Mouse (Mus musculus) layer of hippocampus, postnatal 10 days (tissue): Measurements from ENCODE around the gene Rtn4ip1. TPM values are rescaled to one million over a fixed set of nuclear protein-coding genes. Genes with fewer than 3 reads are reported as not detected.
"Not testable (repeated sequence)": the region's sequence is repeated elsewhere in the genome, so short reads cannot be mapped to it uniquely, and the experiment has no call there.

Source experiments
- DNase-seq, 2 experiments: peaks; one replicate each; pipeline ENCODE4 v3.0.0; 2021; ENCODE audit warnings: low spot score in 2 of 2
- long read RNA-seq: library from polyadenylated mRNA; stranded (forward); transcript quantifications from one replicate; pipeline ENCODE4 v2.0.0, GENCODE M21; 2023
- total RNA-seq, 2 experiments: library from RNA; stranded (reverse); gene quantifications; 2 replicates each; pipeline ENCODE4 v1.2.3; 2021

Rtn4ip1 gene
- total RNA-seq = 10 to 100 TPM; 12.7 to 12.9 TPM
- long read RNA-seq, transcript Rtn4ip1-201 (9 exons, 2,981 nt) = major isoform, 8 of 16 reads
- long read RNA-seq, partial matches to known transcripts = 1 of 16 reads
- long read RNA-seq, other reads (novel, unspliced or antisense) = 7 of 16 reads

DNA sequence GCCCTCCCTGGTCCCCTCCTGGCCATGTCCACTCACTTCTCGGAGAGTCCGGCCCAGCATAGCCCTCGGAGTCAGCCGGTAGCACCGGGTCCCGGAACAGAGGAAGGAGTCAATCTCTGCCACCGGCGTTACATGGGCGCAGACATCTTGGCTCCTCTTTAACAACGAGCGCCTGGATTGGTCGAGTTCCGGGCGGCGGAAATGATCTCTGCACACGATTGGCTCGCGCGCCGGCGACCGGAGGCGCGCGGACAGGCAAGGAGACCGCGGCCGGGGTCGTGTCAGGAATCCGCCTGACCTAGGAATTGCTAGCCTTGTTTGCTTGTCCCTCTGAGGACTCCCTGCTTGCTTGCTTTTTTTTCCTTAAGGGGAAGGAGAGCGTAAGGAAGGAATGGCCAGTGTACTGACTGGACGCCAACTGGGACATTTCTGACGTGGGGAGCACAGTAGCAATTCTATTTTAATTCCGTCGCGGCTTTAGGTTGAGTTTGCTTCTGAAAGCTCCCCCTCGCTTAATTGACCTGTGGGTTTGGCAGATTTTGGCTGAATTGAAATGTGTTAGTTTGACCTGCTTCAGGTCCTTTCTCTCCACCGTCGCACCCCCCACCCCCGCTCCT is at the start of gene Rtn4ip1, which contains the start of gene Qrsl1:
TSS of gene Rtn4ip1 (plus strand) at position 230 of the 617 bp plus-strand sequence.
TSS of gene Qrsl1 (minus strand) at position 168 of the 617 bp plus-strand sequence.
- DNase-seq = peak; percentile 96

DNA sequence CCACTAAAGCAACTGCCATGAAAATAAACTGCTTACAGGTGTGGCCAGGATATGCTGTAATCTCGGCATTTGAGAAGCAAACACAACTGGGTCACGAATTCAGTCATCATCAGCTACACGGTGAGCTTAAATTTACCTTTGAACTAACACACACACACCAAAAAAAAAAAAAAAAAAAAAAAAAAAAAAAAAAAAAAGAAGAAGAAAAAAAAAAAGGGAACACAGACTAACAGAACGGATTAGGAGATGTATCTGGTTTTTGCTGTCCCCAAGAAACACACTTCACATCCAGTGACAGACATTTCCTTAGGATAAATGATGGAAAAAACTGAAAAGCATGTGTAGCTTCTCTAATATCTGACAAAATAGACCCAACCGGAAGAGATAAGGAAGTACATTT is 49.7 kb upstream of the Rtn4ip1 start:
- DNase-seq = no peak

DNA sequence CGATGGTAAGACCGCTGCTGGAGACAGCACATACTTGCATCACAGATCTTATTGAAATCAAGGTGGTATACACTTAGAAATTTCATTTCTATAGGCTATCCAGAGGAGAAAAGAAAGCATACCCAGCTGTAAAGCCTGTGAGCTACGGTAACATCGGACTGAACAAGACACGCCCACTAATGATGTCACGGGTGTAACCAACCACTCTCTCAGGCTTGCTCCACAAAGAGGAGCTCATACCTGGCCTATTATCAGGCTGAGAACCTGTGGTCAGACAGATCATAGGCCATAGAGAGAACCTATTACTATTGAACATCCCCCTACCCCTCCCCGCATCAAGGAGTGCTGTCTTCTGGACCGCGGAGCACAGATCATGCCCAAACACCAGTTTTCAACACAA is 45.7 kb upstream of the Rtn4ip1 start:
- DNase-seq = no peak

DNA sequence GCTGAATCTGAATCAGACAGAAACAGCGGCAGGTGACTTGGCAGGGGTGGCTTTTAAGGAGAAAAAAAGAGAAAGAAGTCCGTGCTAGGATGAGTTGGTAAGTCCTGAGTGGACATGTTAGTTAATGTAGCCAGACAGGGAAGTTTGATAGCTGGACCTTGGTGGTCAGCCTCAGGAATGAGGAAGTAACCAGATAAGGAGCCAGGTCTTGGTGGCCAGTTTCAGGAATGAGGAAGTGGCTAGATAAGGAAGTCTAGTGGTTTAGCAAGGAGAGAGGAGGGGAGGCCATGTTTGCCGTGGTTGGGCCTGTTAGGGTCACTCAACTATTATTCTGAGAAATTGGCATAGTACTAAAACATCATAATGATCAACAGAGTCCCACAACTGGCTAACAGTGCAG is 45.3 kb upstream of the Rtn4ip1 start:
- no peak for DNase-seq

DNA sequence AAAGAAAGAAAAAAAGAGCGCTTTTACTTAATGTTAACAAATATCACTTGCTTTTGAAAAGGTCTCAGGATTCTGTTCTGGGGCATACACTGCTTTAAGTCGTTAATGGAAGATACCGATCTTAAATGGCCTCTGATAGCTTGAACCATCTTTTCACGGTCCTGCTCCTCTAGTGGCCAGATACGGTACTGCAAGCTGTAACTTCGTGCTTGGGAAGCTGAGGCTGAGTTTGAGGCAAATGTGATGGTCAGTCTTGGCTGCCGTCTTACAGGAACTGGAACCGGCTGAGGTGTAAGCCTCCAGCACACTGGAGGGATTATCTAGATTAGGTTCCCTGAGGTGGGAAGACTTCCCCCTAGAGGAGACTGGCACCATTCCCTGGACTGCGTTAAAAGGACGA is 30.9 kb upstream of the Rtn4ip1 start:
- DNase-seq = peak; percentile 28 to 43

DNA sequence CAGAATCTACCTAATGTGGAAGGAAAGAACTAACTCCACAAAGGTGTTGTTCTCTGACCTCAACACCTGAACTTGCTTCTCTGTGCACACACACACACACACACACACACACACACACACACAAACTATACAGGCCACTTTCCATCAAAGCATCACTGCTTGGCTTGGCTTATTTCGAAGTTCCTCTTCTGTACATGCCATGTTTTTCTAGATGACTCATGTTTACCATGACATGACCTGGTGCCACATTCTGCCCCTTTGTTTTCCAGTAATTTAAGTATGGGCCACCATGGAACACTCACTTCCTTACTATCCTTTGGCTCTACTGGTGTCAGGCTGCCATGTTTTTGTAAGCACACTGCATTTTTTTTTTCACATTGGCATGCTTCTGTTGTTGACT is 30.1 kb upstream of the Rtn4ip1 start:
- DNase-seq = no peak

DNA sequence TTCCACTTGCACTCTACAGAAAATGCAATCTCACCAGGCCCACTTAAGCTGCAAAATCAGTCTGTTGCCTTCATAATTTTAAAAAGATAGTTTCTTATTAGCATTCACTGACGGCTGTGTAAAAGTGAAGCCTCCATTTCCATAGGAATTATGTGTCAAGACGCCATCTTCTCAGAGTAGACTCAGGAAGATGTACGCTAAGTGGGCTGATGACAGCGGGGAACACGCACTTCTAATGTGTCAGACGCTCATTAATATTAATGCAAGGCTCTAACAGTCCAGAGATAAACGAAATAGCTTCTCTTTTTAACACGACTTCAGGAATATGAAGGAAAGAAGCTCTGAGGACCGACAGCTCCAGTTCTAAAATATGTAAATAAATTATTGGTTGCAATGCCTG is 13.9 kb upstream of the Rtn4ip1 start:
- DNase-seq = no peak

DNA sequence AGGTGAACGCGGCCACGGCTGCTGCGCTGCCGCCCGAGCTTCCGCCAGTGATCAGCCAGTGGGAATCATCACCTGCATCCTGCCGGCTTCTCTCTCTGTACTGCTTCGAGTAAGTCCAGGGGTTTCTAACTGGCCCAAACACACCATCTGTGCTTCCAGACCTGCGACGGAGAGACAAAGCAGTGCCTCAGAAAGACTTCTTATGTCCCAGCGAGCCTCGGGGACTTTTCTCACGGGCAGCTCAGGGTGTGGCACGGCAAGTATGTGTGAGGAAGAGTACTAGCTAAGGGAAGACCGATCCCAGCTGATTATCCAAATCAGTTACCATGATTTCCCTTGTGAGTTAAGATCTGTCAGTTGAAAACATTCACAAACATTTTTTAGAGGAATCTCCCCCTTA is 12.6 kb upstream of the Rtn4ip1 start:
- DNase-seq = no peak

DNA sequence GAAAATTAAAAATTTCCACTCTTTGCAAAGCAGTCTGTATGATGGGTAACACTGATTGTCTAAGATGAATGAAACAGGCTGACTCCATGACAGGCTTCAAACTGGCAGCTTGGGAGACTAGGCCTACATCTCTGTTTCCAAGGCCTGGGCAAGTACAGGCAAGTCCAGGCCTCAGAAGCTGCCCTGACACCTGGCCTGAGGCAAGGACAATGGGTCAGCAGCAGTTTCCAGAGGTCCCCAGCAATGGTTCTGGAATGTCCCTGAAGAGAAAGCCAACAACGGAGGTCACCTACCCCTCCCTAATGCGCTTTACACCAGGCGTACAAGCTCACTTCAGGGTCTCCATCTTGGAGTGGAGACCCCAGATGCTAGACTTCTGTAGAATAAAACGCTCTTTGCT is 8.6 kb upstream of the Rtn4ip1 start:
- no peak for DNase-seq

DNA sequence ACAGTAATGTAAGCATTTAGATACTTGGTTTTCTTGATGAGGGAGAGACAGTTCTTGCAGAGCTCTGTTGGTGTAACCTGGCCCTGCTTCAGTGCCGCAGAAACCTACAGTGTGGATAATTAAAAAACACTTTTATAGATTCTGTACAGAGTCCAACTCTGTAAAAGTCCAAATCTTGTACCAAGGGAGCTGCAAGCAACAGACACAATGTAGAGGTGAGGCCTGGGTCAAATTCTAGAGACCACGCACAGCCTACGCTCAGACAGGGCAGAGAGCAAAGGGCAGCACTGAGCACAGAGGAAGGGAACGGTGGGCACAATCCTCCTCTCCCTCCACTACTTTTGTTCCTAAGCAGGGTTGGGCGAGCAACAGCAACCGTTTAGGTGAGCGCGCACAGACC is 5.5 kb upstream of the Rtn4ip1 start:
- no peak for DNase-seq

DNA sequence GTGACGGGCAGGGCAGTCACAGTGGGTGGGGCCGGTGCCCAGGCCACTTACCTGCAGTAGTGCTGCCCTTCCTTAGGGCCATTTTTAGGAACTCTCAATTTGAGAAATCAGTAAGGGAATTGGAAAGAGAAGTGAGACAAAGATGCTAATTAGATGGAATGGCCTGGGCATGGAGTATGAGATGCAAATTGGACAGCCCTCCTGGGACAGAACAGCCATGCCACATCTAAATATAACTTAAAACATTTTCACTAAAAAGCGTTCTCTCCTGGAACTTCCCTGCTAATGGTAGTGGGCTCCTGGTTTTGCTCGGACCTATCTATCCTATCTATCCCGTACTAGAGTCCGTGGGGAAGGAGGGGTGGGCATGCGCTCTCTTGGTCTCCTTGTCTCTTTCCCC is 3.3 kb upstream of the Rtn4ip1 start:
- no peak for DNase-seq

DNA sequence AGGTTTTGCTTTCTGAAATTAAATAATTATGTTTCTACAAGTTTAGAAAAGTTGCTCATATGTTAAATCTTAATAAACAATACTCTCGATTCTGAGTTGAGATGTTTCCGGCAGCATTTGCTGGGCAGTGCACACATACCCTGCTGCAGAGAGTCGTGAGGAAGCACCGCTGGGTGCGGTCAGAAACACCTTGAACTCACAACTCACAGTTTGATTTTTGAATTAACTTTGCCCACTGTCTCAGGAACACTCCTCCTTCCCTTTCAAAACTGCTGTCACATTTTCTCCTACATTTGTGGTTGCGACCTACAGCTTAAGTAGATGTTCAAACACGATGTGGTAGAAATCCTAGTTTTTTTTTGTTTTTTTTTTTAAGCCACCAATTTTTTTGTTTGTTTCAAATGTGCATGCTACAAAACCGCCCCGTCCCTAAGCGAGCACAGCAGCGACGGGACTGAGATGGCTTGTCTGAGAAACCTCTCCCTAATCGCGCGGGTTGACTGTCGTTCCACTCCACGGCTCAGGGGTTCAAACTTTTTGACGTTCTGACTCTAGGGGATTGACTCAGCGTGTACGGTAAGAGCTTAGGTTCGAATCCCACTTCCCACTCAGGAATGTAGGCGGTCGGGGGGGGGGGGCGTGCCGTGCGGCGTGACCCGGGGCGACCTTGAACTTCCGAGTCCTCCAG is 580 bp upstream of the Rtn4ip1 start:
- no peak for DNase-seq

DNA sequence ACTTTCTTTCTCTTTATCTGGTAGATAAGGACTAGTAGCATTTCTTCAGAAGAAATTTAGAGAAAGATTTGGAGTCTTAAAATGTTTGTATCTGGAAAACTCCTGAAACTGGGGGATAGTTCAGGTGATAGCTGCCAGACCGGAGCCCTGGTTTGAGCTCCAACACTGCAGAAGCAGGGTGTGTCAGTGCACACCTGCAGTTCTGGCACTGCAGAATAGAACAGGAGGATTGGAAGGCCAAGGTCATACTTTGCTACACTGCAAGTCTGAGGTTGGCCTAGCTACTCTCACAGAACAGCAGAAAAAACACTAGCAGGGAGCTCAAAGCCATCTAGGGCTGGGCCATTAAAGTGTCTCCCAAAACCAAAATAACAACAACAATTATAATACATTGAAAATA is 3.0 kb downstream of the Rtn4ip1 start:
- no peak for DNase-seq

DNA sequence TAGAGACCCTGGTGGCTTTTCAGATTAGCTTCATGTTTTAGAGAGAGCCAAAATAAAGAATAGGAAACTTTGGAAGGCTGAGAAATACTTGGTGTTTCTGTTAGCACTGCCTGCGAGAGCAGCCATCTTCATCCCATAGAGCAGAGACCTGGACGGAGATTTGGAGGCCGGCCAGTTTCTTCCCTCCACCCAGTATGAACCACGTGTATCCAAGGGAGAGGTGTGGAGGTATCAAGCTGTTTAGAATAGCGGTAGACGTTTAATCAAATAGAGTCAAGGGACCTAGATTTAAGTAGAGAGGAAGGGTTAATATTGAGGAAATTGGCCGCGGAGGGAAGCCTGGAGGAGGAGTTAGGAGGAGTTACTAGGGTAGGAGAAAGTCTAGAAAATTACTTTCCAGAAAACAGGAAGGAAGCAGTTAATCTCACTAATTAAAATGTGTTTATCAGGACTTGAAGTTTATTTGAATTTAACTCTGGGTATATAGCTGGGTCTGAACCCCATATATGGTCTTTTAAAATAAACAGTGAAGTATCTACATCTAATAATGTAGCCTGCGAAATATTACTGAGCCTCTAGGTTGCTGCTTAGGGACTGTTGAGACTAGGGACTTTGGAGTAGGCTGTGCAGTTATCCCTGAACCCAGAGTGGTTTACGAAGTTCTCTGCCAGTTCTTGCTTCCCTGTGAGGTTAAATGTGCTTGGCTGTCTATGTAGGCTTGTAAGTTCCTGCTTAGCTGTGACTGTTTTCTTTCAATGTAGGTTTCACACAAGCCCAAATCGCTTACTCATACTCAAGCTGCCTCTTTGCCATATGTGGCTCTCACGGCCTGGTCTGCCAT is 8.6 kb downstream of the Rtn4ip1 start:
- DNase-seq = no peak

DNA sequence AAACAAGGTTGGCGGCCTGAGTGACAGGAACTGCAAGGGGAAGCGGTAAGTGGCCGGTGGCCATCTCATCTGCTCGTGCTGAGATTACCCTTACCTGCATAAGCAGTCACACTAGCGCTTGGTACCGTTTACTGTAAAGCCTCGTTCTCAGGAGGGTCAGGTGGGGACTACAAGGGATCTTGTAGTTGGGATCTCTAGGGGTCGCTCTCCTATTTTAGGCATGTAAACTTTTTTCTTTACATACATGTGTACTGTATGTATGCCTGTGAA is 9.2 kb downstream of the Rtn4ip1 start:
- no peak for DNase-seq

DNA sequence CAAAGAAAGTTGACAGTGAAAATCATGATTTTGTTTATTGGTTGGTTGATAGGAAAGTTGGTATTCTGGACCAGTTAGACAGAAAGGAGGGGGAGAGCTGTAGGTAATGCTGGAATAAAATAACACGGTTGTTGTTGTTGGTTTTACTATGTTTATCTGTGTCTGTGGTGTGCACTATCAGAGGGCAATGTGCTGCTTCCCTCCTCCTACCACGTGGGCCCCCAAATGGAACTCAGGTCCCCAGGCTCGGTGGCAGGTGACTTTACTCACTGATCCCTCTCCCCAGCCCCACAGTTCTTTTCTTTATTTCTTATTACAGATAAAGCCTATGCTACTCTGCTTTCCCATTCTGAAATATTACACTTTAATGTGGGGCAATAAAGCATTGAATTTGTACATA is 10.6 kb downstream of the Rtn4ip1 start:
- no peak for DNase-seq

DNA sequence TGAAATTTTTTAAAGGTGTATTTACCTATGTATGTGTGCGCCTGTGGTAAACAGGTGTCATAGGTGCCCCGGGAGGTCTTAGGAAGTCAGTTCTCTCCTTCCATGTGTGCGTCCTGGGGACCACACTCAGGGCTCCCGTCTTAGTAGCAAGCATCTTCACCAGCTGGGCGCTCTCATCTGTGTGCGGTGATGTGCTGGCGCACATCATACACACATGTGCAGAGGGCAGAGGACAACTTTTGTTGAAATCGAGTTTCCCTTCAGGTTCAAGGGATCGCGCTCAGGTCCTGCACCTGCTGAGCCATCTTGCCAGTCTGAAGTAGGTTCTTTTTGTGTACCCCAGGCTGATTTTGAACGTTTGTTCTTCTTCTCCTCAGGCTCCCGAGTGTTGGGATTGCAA is 14.6 kb downstream of the Rtn4ip1 start:
- DNase-seq = no peak

DNA sequence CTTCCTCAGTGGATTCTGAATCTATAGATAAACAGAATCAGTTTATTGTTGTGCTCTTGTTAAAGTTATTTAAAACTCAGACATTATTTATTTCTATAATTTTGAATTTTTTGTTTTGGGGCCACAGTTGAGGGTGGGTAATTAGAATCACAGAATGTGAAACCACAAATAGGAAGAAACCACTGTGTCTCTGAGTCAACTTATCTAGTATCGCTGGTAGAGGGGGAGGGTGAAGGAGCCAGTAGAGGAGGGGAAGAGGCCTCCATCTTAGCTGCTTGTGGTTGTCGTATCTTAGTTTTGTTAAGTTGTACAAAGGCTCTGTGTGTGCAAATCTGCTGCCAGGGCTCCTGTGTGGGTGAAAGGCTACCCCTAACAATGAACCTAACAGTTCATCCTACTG is 15.1 kb downstream of the Rtn4ip1 start:
- no peak for DNase-seq

DNA sequence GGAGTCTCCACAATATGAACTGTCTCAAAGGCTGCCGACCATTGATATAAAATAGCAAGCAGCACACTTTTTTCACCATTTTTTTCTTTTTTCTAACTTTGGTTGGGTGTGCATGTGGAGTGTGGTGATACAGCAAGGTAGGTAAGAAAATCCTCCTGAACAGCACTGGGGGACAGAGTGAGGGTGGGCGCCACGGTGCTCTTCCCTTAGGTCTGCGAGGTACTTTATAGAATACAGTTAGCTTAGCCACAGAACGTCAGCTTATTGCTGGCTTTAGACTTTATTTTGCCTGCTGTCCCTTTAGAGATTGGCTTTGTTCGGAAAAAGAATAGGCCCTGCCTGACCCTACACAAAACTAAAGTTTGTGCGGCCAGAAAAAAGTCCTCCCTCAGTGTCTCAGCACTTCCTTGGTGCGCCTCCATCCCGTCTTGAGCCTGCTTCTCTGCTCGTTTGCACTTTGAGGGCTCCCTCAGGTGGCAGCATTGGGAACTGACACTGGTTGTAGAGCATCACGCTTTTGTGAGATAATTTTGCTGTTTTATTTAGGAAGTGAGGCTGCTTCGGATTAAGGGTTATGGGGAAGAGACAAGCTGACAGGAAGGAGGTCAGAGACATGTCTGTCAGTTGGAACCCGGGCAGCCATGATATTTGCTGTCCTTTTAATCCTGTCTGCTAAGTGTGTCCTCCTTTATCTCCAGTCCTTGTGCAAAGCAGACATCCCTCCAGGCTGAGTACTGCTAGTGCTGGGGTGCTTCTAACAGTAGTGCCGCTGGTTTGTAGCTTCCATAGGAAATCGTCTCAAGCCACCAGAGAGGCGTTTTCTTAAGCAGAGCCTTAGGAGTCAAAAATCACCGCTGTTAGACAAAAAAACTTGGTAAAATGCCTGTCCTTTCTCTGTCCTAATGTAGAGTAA is 17.3 kb downstream of the Rtn4ip1 start:
- peak; percentile 92 for DNase-seq

DNA sequence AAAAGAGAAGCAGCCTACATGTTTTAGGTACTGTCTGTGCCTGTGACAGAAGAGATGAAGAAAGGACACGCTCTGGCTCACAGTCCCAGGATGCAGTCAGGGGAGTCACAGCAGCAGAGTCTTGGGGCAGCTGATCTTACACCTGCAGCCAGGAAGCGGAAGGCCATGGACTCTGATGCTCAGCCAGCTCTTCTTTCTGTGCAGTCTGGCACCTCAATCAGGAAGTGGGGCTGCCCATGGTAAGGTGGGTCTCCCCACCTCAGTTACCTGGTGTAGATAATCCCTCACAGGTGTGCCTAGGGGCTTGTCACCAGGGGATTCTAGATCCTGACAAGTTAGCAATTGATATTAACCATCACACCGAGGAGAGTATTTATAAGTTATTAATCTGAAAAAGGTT is 21.5 kb downstream of the Rtn4ip1 start:
- no peak for DNase-seq

DNA sequence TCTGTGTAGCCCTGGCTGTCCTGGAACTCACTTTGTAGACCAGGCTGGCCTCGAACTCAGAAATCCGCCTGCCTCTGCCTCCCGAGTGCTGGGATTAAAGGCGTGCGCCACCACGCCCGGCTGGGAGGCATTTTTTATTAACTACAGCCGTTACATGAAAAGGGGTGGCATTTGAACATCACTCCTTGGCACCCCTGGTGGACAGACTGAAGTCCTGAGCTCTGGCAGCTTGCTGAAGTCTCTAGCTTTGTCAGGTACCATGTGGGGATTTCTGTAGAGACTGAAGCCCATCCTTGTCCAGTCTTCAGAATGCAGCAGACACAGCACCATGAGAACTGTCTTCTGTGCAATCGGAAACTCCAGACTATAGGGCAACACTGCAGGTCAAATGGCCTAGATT is 24.2 kb downstream of the Rtn4ip1 start:
- not testable (repeated sequence) for DNase-seq
